ENCODE assay signal across 8 mouse cellular contexts in the genomic region with DNA sequence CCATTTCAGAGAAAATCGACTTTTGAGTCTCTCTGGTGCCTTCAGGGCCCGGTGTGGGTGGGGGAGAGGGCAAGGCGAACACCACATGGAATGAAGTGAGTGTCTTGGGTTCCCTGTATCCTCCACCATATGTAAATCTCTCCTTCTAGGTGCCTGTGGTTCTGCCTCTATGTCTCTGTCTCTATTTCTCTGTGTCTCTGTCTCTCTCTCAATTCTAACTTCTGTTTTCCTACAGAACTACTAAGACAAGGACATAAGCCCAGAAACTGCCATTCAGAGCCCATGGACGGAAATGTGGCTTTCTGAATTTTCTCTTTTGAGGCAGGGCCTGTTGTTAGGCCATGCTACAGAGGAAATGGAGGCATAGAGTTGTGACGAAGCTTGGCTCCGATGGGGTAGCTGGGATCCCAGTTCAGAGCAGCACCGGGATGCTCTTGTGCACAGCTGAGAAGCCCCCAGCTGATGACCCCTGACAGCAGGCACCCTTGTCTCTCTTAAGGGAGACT.
DNase-seq lines count a peak whose midpoint lies in the region; ATAC-seq and TF ChIP-seq lines count a peak whose summit lies in the region.

No protein-coding gene starts in this region.

- no peak for TF ChIP-seq POLR2A in olfactory bulb, adult 2 months (IDR thresholded peaks at IDR 0.05; ENCODE audit: insufficient read depth, low read depth, low read length)

- TF ChIP-seq EP300 in lung, postnatal 0 days (IDR thresholded peaks at IDR 0.05): no peak

- no peak overlapping the region for H3K27ac ChIP-seq in lung, postnatal 0 days (ENCODE audit: low read length)
- H3K27ac ChIP-seq in forebrain, embryonic 12.5 days: no peak overlapping the region
- H3K27ac ChIP-seq in limb, embryonic 11.5 days (replicated peaks; ENCODE audit: low read depth, low read length): no peak overlapping the region
- no peak overlapping the region for H3K27ac ChIP-seq in olfactory bulb, adult 2 months (ENCODE audit: insufficient read depth, low read depth, low read length)

- no peaks in the 10 kb centered on the region for H3K9me3 ChIP-seq in lung, postnatal 0 days (ENCODE audit: low read length)
- H3K9me3 ChIP-seq in forebrain, embryonic 12.5 days: no peaks in the 10 kb centered on the region
- no peaks in the 10 kb centered on the region for H3K9me3 ChIP-seq in limb, embryonic 11.5 days (ENCODE audit: control insufficient read depth, low read length)

- peak overlapping the region; percentile 33 for H3K4me3 ChIP-seq in lung, postnatal 0 days (ENCODE audit: low read depth, low read length)
- peak overlapping the region; percentile 40 for H3K4me3 ChIP-seq in forebrain, embryonic 12.5 days (replicated peaks)
- H3K4me3 ChIP-seq in limb, embryonic 11.5 days (ENCODE audit: low read depth, low read length): peak overlapping the region; percentile 39; the same call in 1 of the 2 replicates
- H3K4me3 ChIP-seq in olfactory bulb, adult 2 months (ENCODE audit: insufficient read depth, low read depth, low read length): peak overlapping the region; percentile 54

- DNase-seq in lung, postnatal 0 days (ENCODE audit: low spot score): no peak
- DNase-seq in lung, postnatal 10 days: no peak
- no peak for DNase-seq in limb, embryonic 11.5 days (ENCODE audit: low spot score)
- no peak for DNase-seq in urinary bladder, adult 18-20 months (ENCODE audit: low spot score in 2 of 2)
- DNase-seq in frontal cortex, postnatal 14 days (ENCODE audit: low spot score in 2 of 2): no peak
- no peak for DNase-seq in right cerebral cortex, adult 18-20 months

- ATAC-seq in lung, postnatal 0 days: no peak
- ATAC-seq in forebrain, embryonic 12.5 days (ENCODE audit: low FRiP score): no peak
- no peak for ATAC-seq in limb, embryonic 11.5 days (ENCODE audit: insufficient number of reproducible peaks, low FRiP score, low TSS enrichment, low read depth)

- 54% methylated on average over 7 of the region's 7 CpGs for WGBS in lung, postnatal 0 days
- WGBS in forebrain, embryonic 12.5 days: 46% methylated on average over 7 of the region's 7 CpGs
- WGBS in limb, embryonic 11.5 days: 46% methylated on average over 7 of the region's 7 CpGs
- WGBS in olfactory bulb, adult 2 months: 63% methylated on average over 7 of the region's 7 CpGs

- peak overlapping the region; percentile 75 for H3K4me2 ChIP-seq in lung, postnatal 0 days (replicated peaks; ENCODE audit: low read depth, low read length)
- H3K4me2 ChIP-seq in forebrain, embryonic 12.5 days: peak overlapping the region; percentile 78
- peak overlapping the region; percentile 77 for H3K4me2 ChIP-seq in limb, embryonic 11.5 days (ENCODE audit: low read depth, severe bottlenecking)

- H3K27me3 ChIP-seq in lung, postnatal 0 days (replicated peaks; ENCODE audit: insufficient read depth, low read length): no peaks in the 10 kb centered on the region; the same call in 1 of the 2 replicates
- peaks cover 43% of the 10 kb centered on the region for H3K27me3 ChIP-seq in forebrain, embryonic 12.5 days
- no peaks in the 10 kb centered on the region for H3K27me3 ChIP-seq in limb, embryonic 11.5 days (ENCODE audit: control insufficient read depth, insufficient read depth, low read length)

- H3K4me1 ChIP-seq in lung, postnatal 0 days (ENCODE audit: insufficient read depth, low read depth, low read length): no peaks in the 10 kb centered on the region
- H3K4me1 ChIP-seq in forebrain, embryonic 12.5 days: peaks cover 29% of the 10 kb centered on the region
- 0 out of 2 replicates have a peak, but pooled peaks cover 3% of the 10 kb centered on the region for H3K4me1 ChIP-seq in limb, embryonic 11.5 days (ENCODE audit: control insufficient read depth, insufficient read depth, low read length)
- peaks cover 22% of the 10 kb centered on the region for H3K4me1 ChIP-seq in olfactory bulb, adult 2 months (ENCODE audit: control insufficient read depth, insufficient read depth, low read length)

- TF ChIP-seq CTCF in lung, postnatal 0 days (IDR thresholded peaks at IDR 0.05): no peak
- TF ChIP-seq CTCF in olfactory bulb, adult 2 months (IDR thresholded peaks at IDR 0.05; ENCODE audit: insufficient read depth, low read depth, low read length): no peak

- no peak overlapping the region for H3K9ac ChIP-seq in lung, postnatal 0 days (replicated peaks; ENCODE audit: low read depth)
- H3K9ac ChIP-seq in forebrain, embryonic 12.5 days: peak overlapping the region; percentile 56; the same call in 1 of the 2 replicates
- H3K9ac ChIP-seq in limb, embryonic 11.5 days (ENCODE audit: low read length): peak overlapping the region; percentile 49; the same call in 1 of the 2 replicates

- H3K36me3 ChIP-seq in lung, postnatal 0 days (ENCODE audit: insufficient read depth, low read length): no peaks in the 10 kb centered on the region
- H3K36me3 ChIP-seq in forebrain, embryonic 12.5 days (replicated peaks): no peaks in the 10 kb centered on the region
- no peaks in the 10 kb centered on the region for H3K36me3 ChIP-seq in limb, embryonic 11.5 days (ENCODE audit: control insufficient read depth, insufficient read depth, low read length)
